Mouse (Mus musculus): ENCODE measurements around the gene Pold2. TPM values are rescaled to one million over a fixed set of nuclear protein-coding genes. Genes with fewer than 3 reads are reported as not detected.

The Pold2 gene
- polyA plus RNA-seq, 1 experiment from 2014 or later: 128 TPM

- Histone ChIP-seq H3K27ac (ENCODE audit: low read depth, low read length) (no peak overlapping the region), H3K9me3 (ENCODE audit: control insufficient read depth, low read length) (no peaks in the 10 kb centered on the region), H3K27me3 (ENCODE audit: control insufficient read depth, insufficient read depth, low read length) (0 out of 2 replicates have a peak, but pooled peaks cover 10% of the 10 kb centered on the region), H3K36me3 (ENCODE audit: control insufficient read depth, insufficient read depth, low read length) (no peaks in the 10 kb centered on the region), H3K4me1 (ENCODE audit: control insufficient read depth, insufficient read depth, low read length) (peaks cover 23% of the 10 kb centered on the region), H3K9ac (ENCODE audit: low read depth, low read length) (peak overlapping the region; percentile 50), H3K4me3 (ENCODE audit: low read length) (peak overlapping the region; percentile 37; the same call in 1 of the 2 replicates), H3K4me2 (replicated peaks; ENCODE audit: low read depth, low read length) (peak overlapping the region; percentile 71)
- peak; percentile 29; the same call in 1 of the 2 replicates for ATAC-seq (ENCODE audit: low FRiP score, low TSS enrichment)
- WGBS: 6% methylated on average over 6 of the region's 6 CpGs
Measured at GRCm38 (mm10) chr11:5902390-5902789, 24.3 kb upstream of the Pold2 start.

GRCm38 (mm10) chr11:5901950-5902349, 23.9 kb upstream of the Pold2 start:
- peak overlapping the region; percentile 50 for H3K9ac ChIP-seq (ENCODE audit: low read depth, low read length)
- no peaks in the 10 kb centered on the region for H3K36me3 ChIP-seq (ENCODE audit: control insufficient read depth, insufficient read depth, low read length)
- peaks cover 28% of the 10 kb centered on the region for H3K4me1 ChIP-seq (ENCODE audit: control insufficient read depth, insufficient read depth, low read length)
- WGBS: under 1% methylated on average over 32 of the region's 32 CpGs
- peak; percentile 75 for ATAC-seq (ENCODE audit: low FRiP score, low TSS enrichment)
- peak overlapping the region; percentile 37 for H3K4me3 ChIP-seq (ENCODE audit: low read length)
- no peaks in the 10 kb centered on the region for H3K9me3 ChIP-seq (ENCODE audit: control insufficient read depth, low read length)
- H3K27ac ChIP-seq (ENCODE audit: low read depth, low read length): no peak overlapping the region
- H3K4me2 ChIP-seq (replicated peaks; ENCODE audit: low read depth, low read length): peak overlapping the region; percentile 71
- H3K27me3 ChIP-seq (ENCODE audit: control insufficient read depth, insufficient read depth, low read length): 0 out of 2 replicates have a peak, but pooled peaks cover 10% of the 10 kb centered on the region

GRCm38 (mm10) chr11:5901320-5901719, 23.2 kb upstream of the Pold2 start:
- Histone ChIP-seq H3K4me1 (ENCODE audit: control insufficient read depth, insufficient read depth, low read length) (peaks cover 28% of the 10 kb centered on the region), H3K9me3 (ENCODE audit: control insufficient read depth, low read length) (no peaks in the 10 kb centered on the region), H3K4me3 (ENCODE audit: low read length) (peak overlapping the region; percentile 37), H3K4me2 (replicated peaks; ENCODE audit: low read depth, low read length) (peak overlapping the region; percentile 71), H3K9ac (ENCODE audit: low read depth, low read length) (peak overlapping the region; percentile 50; the same call in 1 of the 2 replicates), H3K27me3 (ENCODE audit: control insufficient read depth, insufficient read depth, low read length) (0 out of 2 replicates have a peak, but pooled peaks cover 10% of the 10 kb centered on the region), H3K36me3 (ENCODE audit: control insufficient read depth, insufficient read depth, low read length) (no peaks in the 10 kb centered on the region), H3K27ac (ENCODE audit: low read depth, low read length) (no peak overlapping the region)
- WGBS: 26% methylated on average over 3 of the region's 3 CpGs
- ATAC-seq (ENCODE audit: low FRiP score, low TSS enrichment): no peak

GRCm38 (mm10) chr11:5899286-5899685, 21.2 kb upstream of the Pold2 start:
- Histone ChIP-seq H3K27ac (ENCODE audit: low read depth, low read length) (no peak overlapping the region), H3K4me2 (replicated peaks; ENCODE audit: low read depth, low read length) (no peak overlapping the region), H3K4me1 (ENCODE audit: control insufficient read depth, insufficient read depth, low read length) (peaks cover 29% of the 10 kb centered on the region), H3K9me3 (ENCODE audit: control insufficient read depth, low read length) (no peaks in the 10 kb centered on the region), H3K36me3 (ENCODE audit: control insufficient read depth, insufficient read depth, low read length) (no peaks in the 10 kb centered on the region), H3K27me3 (ENCODE audit: control insufficient read depth, insufficient read depth, low read length) (0 out of 2 replicates have a peak, but pooled peaks cover 10% of the 10 kb centered on the region), H3K4me3 (ENCODE audit: low read length) (no peak overlapping the region), H3K9ac (ENCODE audit: low read depth, low read length) (no peak overlapping the region)
- no peak for ATAC-seq (ENCODE audit: low FRiP score, low TSS enrichment)
- 93% methylated on average over 10 of the region's 10 CpGs for WGBS

GRCm38 (mm10) chr11:5898531-5898930, 20.4 kb upstream of the Pold2 start, which contains the start of gene Myl7:
TSS of gene Myl7 (minus strand) at chr11:5898782.
- no peak within 1 kb of the TSS for H3K4me2 ChIP-seq (replicated peaks; ENCODE audit: low read depth, low read length)
- WGBS: 71% methylated on average over 5 of the region's 5 CpGs
- H3K27me3 ChIP-seq (ENCODE audit: control insufficient read depth, insufficient read depth, low read length): 0 out of 2 replicates have a peak, but pooled peaks cover 10% of the 10 kb centered on the region
- no peaks in the 10 kb centered on the region for H3K9me3 ChIP-seq (ENCODE audit: control insufficient read depth, low read length)
- no peak for ATAC-seq (ENCODE audit: low FRiP score, low TSS enrichment)
- H3K27ac ChIP-seq (ENCODE audit: low read depth, low read length): no peak within 1 kb of the TSS
- H3K9ac ChIP-seq (ENCODE audit: low read depth, low read length): no peak within 1 kb of the TSS
- no peaks in the 10 kb centered on the region for H3K36me3 ChIP-seq (ENCODE audit: control insufficient read depth, insufficient read depth, low read length)
- no peak within 1 kb of the TSS for H3K4me3 ChIP-seq (ENCODE audit: low read length)
- peaks cover 36% of the 10 kb centered on the region for H3K4me1 ChIP-seq (ENCODE audit: control insufficient read depth, insufficient read depth, low read length)

- H3K4me3 ChIP-seq (ENCODE audit: low read length): no peak overlapping the region
- no peak overlapping the region for H3K27ac ChIP-seq (ENCODE audit: low read depth, low read length)
- no peak for ATAC-seq (ENCODE audit: low FRiP score, low TSS enrichment)
- H3K9me3 ChIP-seq (ENCODE audit: control insufficient read depth, low read length): no peaks in the 10 kb centered on the region
- no peak overlapping the region for H3K9ac ChIP-seq (ENCODE audit: low read depth, low read length)
- 17% methylated on average over 10 of the region's 10 CpGs for WGBS
- H3K27me3 ChIP-seq (ENCODE audit: control insufficient read depth, insufficient read depth, low read length): 0 out of 2 replicates have a peak, but pooled peaks cover 8% of the 10 kb centered on the region
- no peaks in the 10 kb centered on the region for H3K36me3 ChIP-seq (ENCODE audit: control insufficient read depth, insufficient read depth, low read length)
- H3K4me1 ChIP-seq (ENCODE audit: control insufficient read depth, insufficient read depth, low read length): peaks cover 43% of the 10 kb centered on the region
- no peak overlapping the region for H3K4me2 ChIP-seq (replicated peaks; ENCODE audit: low read depth, low read length)
Measured at GRCm38 (mm10) chr11:5897839-5898238, 19.7 kb upstream of the Pold2 start.

GRCm38 (mm10) chr11:5897230-5897629, 19.1 kb upstream of the Pold2 start:
- WGBS: 18% methylated on average over 16 of the region's 16 CpGs
- peak overlapping the region; percentile 15; the same call in 1 of the 2 replicates for H3K4me2 ChIP-seq (replicated peaks; ENCODE audit: low read depth, low read length)
- ATAC-seq (ENCODE audit: low FRiP score, low TSS enrichment): no peak
- H3K4me3 ChIP-seq (ENCODE audit: low read length): no peak overlapping the region
- no peaks in the 10 kb centered on the region for H3K36me3 ChIP-seq (ENCODE audit: control insufficient read depth, insufficient read depth, low read length)
- no peak overlapping the region for H3K27ac ChIP-seq (ENCODE audit: low read depth, low read length)
- no peak overlapping the region for H3K9ac ChIP-seq (ENCODE audit: low read depth, low read length)
- H3K27me3 ChIP-seq (ENCODE audit: control insufficient read depth, insufficient read depth, low read length): 0 out of 2 replicates have a peak, but pooled peaks cover 7% of the 10 kb centered on the region
- no peaks in the 10 kb centered on the region for H3K9me3 ChIP-seq (ENCODE audit: control insufficient read depth, low read length)
- H3K4me1 ChIP-seq (ENCODE audit: control insufficient read depth, insufficient read depth, low read length): peaks cover 44% of the 10 kb centered on the region

GRCm38 (mm10) chr11:5893807-5894206, 15.7 kb upstream of the Pold2 start:
- no peak overlapping the region for H3K9ac ChIP-seq (ENCODE audit: low read depth, low read length)
- no peaks in the 10 kb centered on the region for H3K27me3 ChIP-seq (ENCODE audit: control insufficient read depth, insufficient read depth, low read length)
- WGBS: 80% methylated on average over 6 of the region's 6 CpGs
- ATAC-seq (ENCODE audit: low FRiP score, low TSS enrichment): no peak
- no peak overlapping the region for H3K4me2 ChIP-seq (replicated peaks; ENCODE audit: low read depth, low read length)
- no peaks in the 10 kb centered on the region for H3K36me3 ChIP-seq (ENCODE audit: control insufficient read depth, insufficient read depth, low read length)
- no peak overlapping the region for H3K27ac ChIP-seq (ENCODE audit: low read depth, low read length)
- no peak overlapping the region for H3K4me3 ChIP-seq (ENCODE audit: low read length)
- no peaks in the 10 kb centered on the region for H3K9me3 ChIP-seq (ENCODE audit: control insufficient read depth, low read length)
- peaks cover 41% of the 10 kb centered on the region for H3K4me1 ChIP-seq (ENCODE audit: control insufficient read depth, insufficient read depth, low read length)

GRCm38 (mm10) chr11:5892810-5893368, 14.8 kb upstream of the Pold2 start:
- Histone ChIP-seq H3K27me3 (ENCODE audit: control insufficient read depth, insufficient read depth, low read length) (no peaks in the 10 kb centered on the region), H3K27ac (ENCODE audit: low read depth, low read length) (peak overlapping the region; percentile 10; the same call in 1 of the 2 replicates), H3K9me3 (ENCODE audit: control insufficient read depth, low read length) (no peaks in the 10 kb centered on the region), H3K4me3 (ENCODE audit: low read length) (no peak overlapping the region), H3K9ac (ENCODE audit: low read depth, low read length) (no peak overlapping the region), H3K4me1 (ENCODE audit: control insufficient read depth, insufficient read depth, low read length) (peaks cover 36% of the 10 kb centered on the region), H3K36me3 (ENCODE audit: control insufficient read depth, insufficient read depth, low read length) (no peaks in the 10 kb centered on the region), H3K4me2 (replicated peaks; ENCODE audit: low read depth, low read length) (no peak overlapping the region)
- 46% methylated on average over 4 of the region's 4 CpGs for WGBS
- ATAC-seq (ENCODE audit: low FRiP score, low TSS enrichment): no peak

Measured in kidney, embryonic 14.5 days (tissue).